22 mouse cellular contexts compared by ENCODE assay signal in genomic region chr1:152954167-152954566, GRCm38 (mm10). TPM values are rescaled to one million over a fixed set of nuclear protein-coding genes. Genes with fewer than 3 reads are reported as not detected.
A peak's percentile ranks its signal among the peaks of the same experiment; 100 is the strongest.
DNase-seq lines count a peak whose midpoint lies in the region; ATAC-seq and TF ChIP-seq lines count a peak whose summit lies in the region.
"Had no signal": no experiment of that assay in that cellular context is flagged by ENCODE, and none has a peak within 500 bp of the region (broad histone marks: within the 10 kb centered on the region; RNA-seq: fewer than 3 reads in every experiment).

No protein-coding gene starts in this region.

- ATAC-seq in hindbrain, embryonic 14.5 days (ENCODE audit: low FRiP score) = no peak
- ATAC-seq in hindbrain, postnatal 0 days = no peak
- no peak for ATAC-seq in liver, embryonic 12.5 days
- ATAC-seq: activated CD4-positive, CD25-positive, alpha-beta regulatory T cell, adult 4 months; intestine, embryonic 16.5 days had no signal

- 0 out of 2 replicates have a peak, but pooled peaks cover 4% of the 10 kb centered on the region for H3K27me3 ChIP-seq in hindbrain, embryonic 14.5 days (ENCODE audit: control insufficient read depth, insufficient read depth, low read length)
- H3K27me3 ChIP-seq in hindbrain, postnatal 0 days (ENCODE audit: insufficient read depth, low read length) = no peaks in the 10 kb centered on the region; the same call in 1 of the 2 replicates
- no peaks in the 10 kb centered on the region for H3K27me3 ChIP-seq in myocyte (ENCODE audit: control insufficient read depth, insufficient read depth, insufficient read length)
- peaks cover 55% of the 10 kb centered on the region for H3K27me3 ChIP-seq in liver, embryonic 12.5 days (replicated peaks)

- no peak for DNase-seq in hindbrain, embryonic 14.5 days (ENCODE audit: low spot score)
- no peak for DNase-seq in hindbrain, postnatal 0 days (ENCODE audit: low spot score)
- DNase-seq in 3T3-L1 (ENCODE audit: low read depth, low spot score) (peak; percentile 47), MN1 (ENCODE audit: low spot score) (peak; percentile 20)
- DNase-seq in right cerebral cortex, postnatal 10 days (ENCODE audit: low spot score in 2 of 2) = no peak
- DNase-seq: adrenal gland, adult 2 months; adrenal gland, postnatal 36 days; kidney, adult 9 months; liver; thymus, adult 2 months; thymus, postnatal 36 days had no signal

- H3K4me1 ChIP-seq in hindbrain, embryonic 14.5 days (replicated peaks; ENCODE audit: control insufficient read depth, insufficient read depth, low read length) = peaks cover 17% of the 10 kb centered on the region
- peaks cover 9% of the 10 kb centered on the region; the same call in 1 of the 2 replicates for H3K4me1 ChIP-seq in hindbrain, postnatal 0 days (ENCODE audit: insufficient read depth, low read length)
- H3K4me1 ChIP-seq in liver, embryonic 12.5 days = no peaks in the 10 kb centered on the region; the same call in 1 of the 2 replicates
- H3K4me1 ChIP-seq: liver, embryonic 15.5 days had no signal

- no peak overlapping the region for H3ac ChIP-seq in myocyte (ENCODE audit: control insufficient read depth, insufficient read length)

- no peaks in the 10 kb centered on the region for H3K9me3 ChIP-seq in hindbrain, embryonic 14.5 days (ENCODE audit: control insufficient read depth, low read length)
- H3K9me3 ChIP-seq in hindbrain, postnatal 0 days (ENCODE audit: low read length) = no peaks in the 10 kb centered on the region
- H3K9me3 ChIP-seq in liver, embryonic 12.5 days (replicated peaks) = no peaks in the 10 kb centered on the region
- H3K9me3 ChIP-seq: embryonic facial prominence, embryonic 10.5 days; embryonic facial prominence, embryonic 15.5 days; forebrain, embryonic 10.5 days; liver, embryonic 15.5 days; lung, embryonic 15.5 days; midbrain, embryonic 10.5 days had no signal

- H3K4me3 ChIP-seq in hindbrain, embryonic 14.5 days (replicated peaks; ENCODE audit: low read length) = no peak overlapping the region
- H3K4me3 ChIP-seq in hindbrain, postnatal 0 days (ENCODE audit: low read length) = no peak overlapping the region; the same call in 1 of the 2 replicates
- no peak overlapping the region for H3K4me3 ChIP-seq in myocyte
- H3K4me3 ChIP-seq in liver, embryonic 12.5 days = no peak overlapping the region
- H3K4me3 ChIP-seq: liver, embryonic 15.5 days had no signal

- H3K9ac ChIP-seq in hindbrain, embryonic 14.5 days = no peak overlapping the region
- H3K9ac ChIP-seq in hindbrain, postnatal 0 days (replicated peaks; ENCODE audit: low read length) = no peak overlapping the region
- no peak overlapping the region for H3K9ac ChIP-seq in liver, embryonic 12.5 days
- H3K9ac ChIP-seq: embryonic facial prominence, embryonic 15.5 days; liver, embryonic 15.5 days had no signal

- H3K36me3 ChIP-seq in hindbrain, embryonic 14.5 days (replicated peaks; ENCODE audit: control insufficient read depth, insufficient read depth) = no peaks in the 10 kb centered on the region
- H3K36me3 ChIP-seq in hindbrain, postnatal 0 days (ENCODE audit: insufficient read depth, low read length) = no peaks in the 10 kb centered on the region
- H3K36me3 ChIP-seq in myocyte (ENCODE audit: control insufficient read depth, insufficient read depth) = no peaks in the 10 kb centered on the region
- no peaks in the 10 kb centered on the region for H3K36me3 ChIP-seq in liver, embryonic 12.5 days
- H3K36me3 ChIP-seq: embryonic facial prominence, embryonic 10.5 days; embryonic facial prominence, embryonic 15.5 days; forebrain, embryonic 10.5 days; liver, embryonic 15.5 days; lung, embryonic 15.5 days; midbrain, embryonic 10.5 days had no signal

- no peak overlapping the region for H3K27ac ChIP-seq in hindbrain, embryonic 14.5 days
- no peak overlapping the region for H3K27ac ChIP-seq in hindbrain, postnatal 0 days
- H3K27ac ChIP-seq in liver, embryonic 12.5 days = no peak overlapping the region
- H3K27ac ChIP-seq: embryonic facial prominence, embryonic 15.5 days; forebrain, embryonic 10.5 days; liver, embryonic 15.5 days; lung, embryonic 15.5 days; stomach, postnatal 0 days had no signal

- H3K4me2 ChIP-seq in hindbrain, embryonic 14.5 days (replicated peaks) = peak overlapping the region; percentile 81; the same call in 1 of the 2 replicates
- H3K4me2 ChIP-seq in hindbrain, postnatal 0 days (ENCODE audit: low read depth, low read length) = no peak overlapping the region
- H3K4me2 ChIP-seq in myocyte (ENCODE audit: low read depth) = peak overlapping the region; percentile 85
- H3K4me2 ChIP-seq in liver, embryonic 12.5 days = no peak overlapping the region
- H3K4me2 ChIP-seq: liver, embryonic 15.5 days had no signal

- no peak for TF ChIP-seq CTCF in hindbrain, postnatal 0 days (IDR thresholded peaks at IDR 0.05; ENCODE audit: low read depth)

- no peaks in the 10 kb centered on the region for H3K79me2 ChIP-seq in myocyte (ENCODE audit: control insufficient read depth, insufficient read depth)

- TF ChIP-seq POLR2A in myocyte (IDR thresholded peaks at IDR 0.05; ENCODE audit: insufficient read length, low read depth) = no peak

- WGBS in hindbrain, embryonic 14.5 days = 79% methylated on average over 5 of the region's 5 CpGs
- 75% methylated on average over 5 of the region's 5 CpGs for WGBS in hindbrain, postnatal 0 days
- WGBS in liver, embryonic 12.5 days (ENCODE audit: insufficient replicate concordance) = 65% methylated on average over 5 of the region's 5 CpGs

TF ChIP-seq in myocyte, 11 proteins besides CTCF, POLR2A, EP300 and RAD21:
- TF ChIP-seq TCF12 (IDR thresholded peaks at IDR 0.05; ENCODE audit: insufficient read depth, poor library complexity, severe bottlenecking) (no peak), CEBPB (IDR thresholded peaks at IDR 0.05; ENCODE audit: insufficient read depth, poor library complexity, severe bottlenecking) (peak; percentile 78)
TF ChIP-seq in myocyte: peak in this region for 1.

RNA-seq across cellular contexts. Expression of gene Nmnat2, which starts 0.6 kb away (rescaled TPM):
- polyA plus RNA-seq in hindbrain, embryonic 14.5 days (2014; fragmentation: Nextera tagmentation; extraction: Ambion mirVana) = 81.6 and 84.7 TPM in 2 replicates
- total RNA-seq in hindbrain, postnatal 0 days (2014; rRNA removed) = 120 and 121 TPM in 2 replicates
- 58.0 and 70.5 TPM in 2 replicates for polyA plus RNA-seq in hindbrain, postnatal 0 days (2015; fragmentation: Nextera tagmentation; extraction: Ambion mirVana)
- polyA plus RNA-seq in myocyte (2012; fragmentation: generic; extraction: Trizol) = 2.1 TPM
- polyA plus RNA-seq in liver, embryonic 12.5 days (2016; fragmentation: Nextera tagmentation; extraction: Ambion mirVana) = 0.05 TPM in 1 of 2 replicates, not detected in the other

RNA-seq across cellular contexts. Expression of gene Smg7, which starts 51.7 kb away (rescaled TPM):
- 39.1 and 43.8 TPM in 2 replicates for polyA plus RNA-seq in hindbrain, embryonic 14.5 days (2014; fragmentation: Nextera tagmentation; extraction: Ambion mirVana)
- 60.8 and 65.0 TPM in 2 replicates for total RNA-seq in hindbrain, postnatal 0 days (2014; rRNA removed)
- polyA plus RNA-seq in hindbrain, postnatal 0 days (2015; fragmentation: Nextera tagmentation; extraction: Ambion mirVana) = 24.6 and 26.9 TPM in 2 replicates
- polyA plus RNA-seq in myocyte (2012; fragmentation: generic; extraction: Trizol) = 13.6 TPM
- 16.7 and 17.4 TPM in 2 replicates for polyA plus RNA-seq in liver, embryonic 12.5 days (2016; fragmentation: Nextera tagmentation; extraction: Ambion mirVana)

Comparison
In these comparisons a context has a peak if more than half of its experiments do, and no peak if none do; other contexts are left out.
1. H3K4me2 ChIP-seq: peak in hindbrain, embryonic 14.5 days (single experiment) and myocyte (single experiment); none in hindbrain, postnatal 0 days (single experiment) and liver, embryonic 12.5 days (single experiment).
2. DNase-seq: peak in 3T3-L1 (single experiment) and MN1 (single experiment); none in hindbrain, embryonic 14.5 days (single experiment), hindbrain, postnatal 0 days (single experiment) and right cerebral cortex, postnatal 10 days (0 of 2).
3. RNA of gene Nmnat2, which starts 0.6 kb away (polyA plus RNA-seq): 81.6 to 84.7 TPM in hindbrain, embryonic 14.5 days and 58.0 to 70.5 TPM in hindbrain, postnatal 0 days; 2.1 TPM in myocyte (single experiment) and 0.05 TPM in liver, embryonic 12.5 days; every median in the first group is over 10 times any median in the second.